Mouse (Mus musculus): ENCODE results near the gene Uchl5. TPM values are rescaled to one million over a fixed set of nuclear protein-coding genes. Genes with fewer than 3 reads are reported as not detected.

Gene Uchl5
- total RNA-seq, 2 experiments from 2014 or later, result 38.7 to 40.0 TPM

- DNase-seq (ENCODE audit: low spot score in 2 of 2), result peak in 1 of 2 experiments; percentile 33
- intact Hi-C loops (cut with DNase I), result no loop called here
Observed at GRCm38 (mm10) chr1:143777558-143778218, 616 bp downstream of the Uchl5 start.

- intact Hi-C loops (cut with DNase I), result no loop called here
- DNase-seq (ENCODE audit: low spot score in 2 of 2), result no peak
Observed at GRCm38 (mm10) chr1:143788584-143789227, 11.6 kb downstream of the Uchl5 start.

- intact Hi-C loops (cut with DNase I), result loop anchor here (5.0 to 10.0 kb wide), 2 partner anchors 391 to 574 kb away; no protein-coding TSS in a partner anchor
- DNase-seq (ENCODE audit: low spot score in 2 of 2), result no peak
Observed at GRCm38 (mm10) chr1:143803537-143803936, 26.5 kb downstream of the Uchl5 start.

- intact Hi-C loops (cut with DNase I), result loop anchor here (10.0 kb wide), 1 partner anchor 386 kb away; no protein-coding TSS in a partner anchor
- DNase-seq (ENCODE audit: low spot score in 2 of 2), result no peak
Observed at GRCm38 (mm10) chr1:143809062-143809461, 32.0 kb downstream of the Uchl5 start.

GRCm38 (mm10) chr1:143813676-143814360 is 36.7 kb downstream of the Uchl5 start:
- DNase-seq (ENCODE audit: low spot score in 2 of 2), result peak; percentile 55 to 68
- intact Hi-C loops (cut with DNase I), result loop anchor here (1.0 kb wide), 1 partner anchor 190 kb away; the partner anchor contains the start of gene Rgs2

- no peak for DNase-seq (ENCODE audit: low spot score in 2 of 2)
- intact Hi-C loops (cut with DNase I), result no loop called here
Observed at GRCm38 (mm10) chr1:143820096-143820877, 43.2 kb downstream of the Uchl5 start.

- intact Hi-C loops (cut with DNase I), result no loop called here
- DNase-seq (ENCODE audit: low spot score in 2 of 2), result no peak
Observed at GRCm38 (mm10) chr1:143822677-143823076, 45.6 kb downstream of the Uchl5 start.

- intact Hi-C loops (cut with DNase I), result no loop called here
- peak; percentile 28 to 43 for DNase-seq (ENCODE audit: low spot score in 2 of 2)
Observed at GRCm38 (mm10) chr1:143830713-143831112, 53.6 kb downstream of the Uchl5 start.

GRCm38 (mm10) chr1:143836363-143837182 is 59.5 kb downstream of the Uchl5 start:
- intact Hi-C loops (cut with DNase I), result loop anchor here (5.0 kb wide), 1 partner anchor 81 kb away; no protein-coding TSS in a partner anchor

GRCm38 (mm10) chr1:143837681-143838080 is 60.6 kb downstream of the Uchl5 start:
- intact Hi-C loops (cut with DNase I), result loop anchor here (5.0 kb wide), 1 partner anchor 80 kb away; no protein-coding TSS in a partner anchor
- DNase-seq (ENCODE audit: low spot score in 2 of 2), result no peak

More at GRCm38 (mm10) chr1:143836363-143837182, 59.5 kb downstream of the Uchl5 start:
- no peak for DNase-seq (ENCODE audit: low spot score in 2 of 2)

- intact Hi-C loops (cut with DNase I), result loop anchor here (5.0 kb wide), 1 partner anchor 78 kb away; no protein-coding TSS in a partner anchor
- no peak for DNase-seq (ENCODE audit: low spot score in 2 of 2)
Observed at GRCm38 (mm10) chr1:143838896-143839410, 61.9 kb downstream of the Uchl5 start.

GRCm38 (mm10) chr1:143852329-143852728 is 75.3 kb downstream of the Uchl5 start:
- intact Hi-C loops (cut with DNase I), result no loop called here
- DNase-seq (ENCODE audit: low spot score in 2 of 2), result no peak

- no peak for DNase-seq (ENCODE audit: low spot score in 2 of 2)
- intact Hi-C loops (cut with DNase I), result no loop called here
Observed at GRCm38 (mm10) chr1:143852779-143853358, 75.8 kb downstream of the Uchl5 start.

- intact Hi-C loops (cut with DNase I), result no loop called here
- DNase-seq (ENCODE audit: low spot score in 2 of 2), result no peak
Observed at GRCm38 (mm10) chr1:143853691-143854115, 76.6 kb downstream of the Uchl5 start.

- intact Hi-C loops (cut with DNase I), result no loop called here
Observed at GRCm38 (mm10) chr1:143855706-143856105, 78.6 kb downstream of the Uchl5 start.

More at GRCm38 (mm10) chr1:143855706-143856105, 78.6 kb downstream of the Uchl5 start:
- DNase-seq (ENCODE audit: low spot score in 2 of 2), result no peak

All from left cerebral cortex, postnatal 36 days (tissue).